Mouse (Mus musculus) hindbrain, embryonic 16.5 days (tissue): ENCODE measurements at regions not wholly inside any gene's neighbourhood (a gene's known extent, or its start where the extent isn't known, plus 50 kb on each side); places are given as distances from the start of the nearest gene placed in this dataset.
A peak's percentile ranks its signal among the peaks of the same experiment; 100 is the strongest.
"Not testable (repeated sequence)": the region's sequence is repeated elsewhere in the genome, so short reads cannot be mapped to it uniquely, and the experiment has no call there.

Source experiments
- ATAC-seq: fragments of 200-750 bp; cut with Nextera tagmentation; 2 replicates; pipeline ENCODE4 v1.8.0; 2017; ENCODE audit warnings: moderate TSS enrichment, moderate library complexity
- H3K27ac ChIP-seq: fragments of 300-500 bp; sonication (generic); 2 replicates; pipeline ENCODE4 v1.5.1; 2014; ENCODE audit warnings: low read depth, mild to moderate bottlenecking, control low read depth, low read length, moderate library complexity
- H3K27me3 ChIP-seq: fragments of 300-500 bp; sonication (generic); replicated peaks from 2 replicates; pipeline ENCODE4 v1.6.1; 2014; ENCODE audit warnings: low read length; ENCODE audit not compliant: control insufficient read depth, insufficient read depth
- H3K36me3 ChIP-seq: fragments of 300-500 bp; sonication (generic); 2 replicates; pipeline ENCODE4 v1.6.1; 2014; ENCODE audit warnings: mild to moderate bottlenecking, low read length, moderate library complexity, mixed read lengths; ENCODE audit not compliant: control insufficient read depth, insufficient read depth
- H3K4me1 ChIP-seq: fragments of 300-500 bp; sonication (generic); 2 replicates; pipeline ENCODE4 v1.6.1; 2014; ENCODE audit warnings: low read depth, low read length; ENCODE audit not compliant: control insufficient read depth, insufficient read depth
- H3K4me2 ChIP-seq: fragments of 300-500 bp; sonication (generic); 2 replicates; pipeline ENCODE4 v1.6.1; 2014; ENCODE audit warnings: mild to moderate bottlenecking, low read length, control low read depth, moderate library complexity
- H3K4me3 ChIP-seq: fragments of 300-500 bp; sonication (generic); 2 replicates; pipeline ENCODE4 v1.5.1; 2014; ENCODE audit warnings: mild to moderate bottlenecking, low read length, control low read depth, moderate library complexity
- H3K9ac ChIP-seq: fragments of 300-500 bp; sonication (generic); 2 replicates; pipeline ENCODE4 v1.6.1; 2014; ENCODE audit warnings: low read depth, mild to moderate bottlenecking, control low read depth, low read length, moderate library complexity
- H3K9me3 ChIP-seq: fragments of 300-500 bp; sonication (generic); 2 replicates; pipeline ENCODE4 v1.6.1; 2014; ENCODE audit warnings: mild to moderate bottlenecking, low read length, moderate library complexity; ENCODE audit not compliant: control insufficient read depth
- WGBS: fragments of 180-500 bp; shearing (Covaris S2); extraction: QIAGEN DNeasy Blood & Tissue Kit; methylation state at CpG from one replicate; pipeline ENCODE4 v1.1.7; 2014; 5-methylcytosine and 5-hydroxymethylcytosine counted together

DNA sequence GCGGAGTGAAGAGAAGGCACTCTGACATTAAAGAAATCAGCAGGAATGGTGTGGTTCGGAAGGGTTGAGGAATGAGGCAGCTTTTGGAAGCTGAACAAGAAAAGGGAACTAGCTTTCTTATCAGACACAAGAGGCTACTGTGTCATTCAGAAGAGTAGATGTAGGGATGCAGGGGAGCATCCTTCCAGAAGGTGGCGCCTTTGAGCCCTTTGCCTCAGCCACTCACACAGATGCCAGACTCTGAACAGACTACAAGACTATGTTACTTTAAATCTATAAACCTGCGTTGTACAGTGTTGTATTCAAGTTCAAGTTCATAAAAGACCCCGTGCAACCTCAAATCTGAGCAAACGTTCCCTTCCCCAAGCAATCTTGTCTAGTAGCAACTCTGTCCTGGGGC, 128.9 kb downstream of the Kap start:
- not testable (repeated sequence) for H3K36me3 ChIP-seq, H3K9me3 ChIP-seq, ATAC-seq, H3K4me1 ChIP-seq, H3K9ac ChIP-seq, H3K27ac ChIP-seq, H3K27me3 ChIP-seq, H3K4me3 ChIP-seq, H3K4me2 ChIP-seq
- 67% methylated on average over 6 of the region's 6 CpGs for WGBS

DNA sequence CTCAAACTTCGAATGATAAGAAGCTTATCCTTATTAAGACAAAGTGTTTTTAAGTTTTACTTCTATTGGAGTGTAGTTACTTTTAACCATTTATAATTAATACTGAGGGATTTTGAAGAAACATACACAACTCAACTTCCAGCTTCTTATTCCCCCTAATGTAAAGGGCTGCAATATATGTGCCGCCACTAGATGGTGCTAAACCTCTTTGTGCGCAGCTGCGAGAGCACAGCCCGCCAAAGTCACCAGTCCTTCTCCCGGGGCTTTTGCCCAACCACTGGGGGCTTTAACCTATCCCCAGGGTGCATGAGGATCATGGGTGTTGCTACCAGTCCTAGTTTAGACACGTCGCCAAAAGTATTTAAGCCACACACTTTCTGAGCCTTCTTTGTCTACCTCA, 146.8 kb downstream of the Kap start:
- H3K36me3 ChIP-seq, H3K9me3 ChIP-seq, H3K4me1 ChIP-seq, H3K9ac ChIP-seq, ATAC-seq, H3K27ac ChIP-seq, H3K27me3 ChIP-seq, H3K4me3 ChIP-seq: not testable (repeated sequence)
- 3% methylated on average over 8 of the region's 8 CpGs for WGBS
- H3K4me2 ChIP-seq, result peak overlapping the region; percentile 37; the same call in 1 of the 2 replicates

DNA sequence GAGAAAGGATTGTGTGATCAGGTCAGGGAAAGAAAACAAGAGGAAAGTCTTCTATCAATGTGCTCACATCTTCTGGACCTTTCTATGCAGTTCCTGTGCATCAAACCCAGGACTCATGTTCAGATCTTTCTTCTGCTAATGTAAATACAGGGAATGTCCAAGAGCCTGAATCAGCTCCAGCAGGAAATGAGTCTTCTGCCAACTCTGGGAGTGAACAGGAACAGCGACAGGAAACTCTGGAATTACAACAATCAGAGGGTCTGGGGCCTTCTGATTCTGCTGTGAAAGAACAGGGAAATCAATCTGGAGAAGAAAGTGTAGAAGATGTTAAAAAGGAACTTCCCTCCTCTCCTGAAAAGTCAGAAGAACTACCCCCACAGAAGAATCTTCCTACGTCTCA, 151.9 kb downstream of the Kap start:
- WGBS, result 67% methylated on average over 2 of the region's 2 CpGs
- Histone ChIP-seq H3K4me3 (no peak overlapping the region), H3K4me1 (no peaks in the 10 kb centered on the region), H3K36me3 (no peaks in the 10 kb centered on the region), H3K27ac (no peak overlapping the region), H3K9ac (no peak overlapping the region), H3K9me3 (no peaks in the 10 kb centered on the region), H3K4me2 (no peak overlapping the region), H3K27me3 (no peaks in the 10 kb centered on the region)
- no peak for ATAC-seq
